Mouse (Mus musculus): ENCODE measurements around the gene Agap1.
A peak's percentile ranks its signal among the peaks of the same experiment; 100 is the strongest.
"Not testable (repeated sequence)": the region's sequence is repeated elsewhere in the genome, so short reads cannot be mapped to it uniquely, and the experiment has no call there.

Gene Agap1

GRCm38 (mm10) chr1:89501891-89502290 is 47.3 kb downstream of the Agap1 start:
- DNase-seq (ENCODE audit: low read depth, low spot score), result not testable (repeated sequence)

- no peak for DNase-seq (ENCODE audit: low read depth, low spot score)
Measured at GRCm38 (mm10) chr1:89509196-89509595, 54.6 kb downstream of the Agap1 start.

- peak; percentile 33 for DNase-seq (ENCODE audit: low read depth, low spot score)
Measured at GRCm38 (mm10) chr1:89509763-89510340, 55.2 kb downstream of the Agap1 start.

GRCm38 (mm10) chr1:89510731-89511130 is 56.1 kb downstream of the Agap1 start:
- DNase-seq (ENCODE audit: low read depth, low spot score), result no peak

- peak; percentile 15 for DNase-seq (ENCODE audit: low read depth, low spot score)
Measured at GRCm38 (mm10) chr1:89513616-89514283, 59.1 kb downstream of the Agap1 start.

- DNase-seq (ENCODE audit: low read depth, low spot score), result no peak
Measured at GRCm38 (mm10) chr1:89515808-89516560, 61.4 kb downstream of the Agap1 start.

- DNase-seq (ENCODE audit: low read depth, low spot score), result no peak
Measured at GRCm38 (mm10) chr1:89517817-89518216, 63.2 kb downstream of the Agap1 start.

- no peak for DNase-seq (ENCODE audit: low read depth, low spot score)
Measured at GRCm38 (mm10) chr1:89519914-89520643, 65.5 kb downstream of the Agap1 start.

GRCm38 (mm10) chr1:89521406-89521805 is 66.8 kb downstream of the Agap1 start:
- DNase-seq (ENCODE audit: low read depth, low spot score), result peak; percentile 36

- DNase-seq (ENCODE audit: low read depth, low spot score), result no peak
Measured at GRCm38 (mm10) chr1:89521935-89522535, 67.4 kb downstream of the Agap1 start.

- peak; percentile 96 for DNase-seq (ENCODE audit: low read depth, low spot score)
Measured at GRCm38 (mm10) chr1:89524369-89524768, 69.8 kb downstream of the Agap1 start.

- DNase-seq (ENCODE audit: low read depth, low spot score), result no peak
Measured at GRCm38 (mm10) chr1:89524998-89525397, 70.4 kb downstream of the Agap1 start.

GRCm38 (mm10) chr1:89525825-89526224 is 71.2 kb downstream of the Agap1 start:
- peak; percentile 82 for DNase-seq (ENCODE audit: low read depth, low spot score)

- DNase-seq (ENCODE audit: low read depth, low spot score), result no peak
Measured at GRCm38 (mm10) chr1:89528671-89529276, 74.2 kb downstream of the Agap1 start.

GRCm38 (mm10) chr1:89533702-89534101 is 79.1 kb downstream of the Agap1 start:
- no peak for DNase-seq (ENCODE audit: low read depth, low spot score)

- peak; percentile 27 for DNase-seq (ENCODE audit: low read depth, low spot score)
Measured at GRCm38 (mm10) chr1:89535206-89535605, 80.6 kb downstream of the Agap1 start.

- DNase-seq (ENCODE audit: low read depth, low spot score), result no peak
Measured at GRCm38 (mm10) chr1:89538163-89538946, 83.7 kb downstream of the Agap1 start.

GRCm38 (mm10) chr1:89539127-89539526 is 84.5 kb downstream of the Agap1 start:
- DNase-seq (ENCODE audit: low read depth, low spot score), result no peak

- no peak for DNase-seq (ENCODE audit: low read depth, low spot score)
Measured at GRCm38 (mm10) chr1:89541151-89541550, 86.5 kb downstream of the Agap1 start.

GRCm38 (mm10) chr1:89542464-89542863 is 87.9 kb downstream of the Agap1 start:
- no peak for DNase-seq (ENCODE audit: low read depth, low spot score)
